Mouse (Mus musculus): ENCODE data around the gene Olfr168. TPM values are rescaled to one million over a fixed set of nuclear protein-coding genes. Genes with fewer than 3 reads are reported as not detected.
"Not testable (repeated sequence)": the region's sequence is repeated elsewhere in the genome, so short reads cannot be mapped to it uniquely, and the experiment has no call there.

The Olfr168 gene
- total RNA-seq (2021): not detected
- long read RNA-seq, experiment 1: 0 reads
- long read RNA-seq, experiment 2: 0 reads

GRCm38 (mm10) chr16:19535455-19535854 lies at the start of gene Olfr168:
TSS of gene Olfr168 (minus strand) at chr16:19535555.
- no peak for DNase-seq

- not testable (repeated sequence) for DNase-seq
These were observed 36.4 kb upstream of the Olfr168 start, which contains the start of gene Olfr169 for GRCm38 (mm10) chr16:19571709-19572108. TSS of gene Olfr169 (minus strand) at chr16:19571809.

GRCm38 (mm10) chr16:19553429-19553828 lies 18.1 kb upstream of the Olfr168 start:
- not testable (repeated sequence) for DNase-seq

GRCm38 (mm10) chr16:19552246-19552645 lies 16.9 kb upstream of the Olfr168 start:
- DNase-seq: not testable (repeated sequence)

- no peak for DNase-seq
These were observed 13.2 kb downstream of the Olfr168 start, which contains the start of gene Olfr167 for GRCm38 (mm10) chr16:19522166-19522565. TSS of gene Olfr167 (minus strand) at chr16:19522266.

GRCm38 (mm10) chr16:19483394-19483793 lies 52.0 kb downstream of the Olfr168 start, which contains the start of gene Olfr166:
TSS of gene Olfr166 (plus strand) at chr16:19483694.
- no peak for DNase-seq

Other genes with a start within 250 kb of the Olfr168 start
- gene Olfr164, start 221.5 kb downstream of the Olfr168 start, total RNA-seq (2021): not detected
- not detected for gene Olfr165, start 112.4 kb downstream of the Olfr168 start, total RNA-seq (2021)
- gene Olfr166, start 51.9 kb downstream of the Olfr168 start, total RNA-seq (2021): not detected
- not detected for gene Olfr167, start 13.3 kb downstream of the Olfr168 start, total RNA-seq (2021)
- not detected for gene Olfr169, start 36.3 kb upstream of the Olfr168 start, total RNA-seq (2021)
- gene Olfr170, start 76.3 kb upstream of the Olfr168 start, total RNA-seq (2021): not detected
- not detected for gene Olfr171, start 94.4 kb upstream of the Olfr168 start, total RNA-seq (2021)
- gene Lamp3, start 170.8 kb upstream of the Olfr168 start, total RNA-seq (2021): under 1 TPM in 1 of 2 experiments, not detected in 1; 0.09 TPM
- gene B3gnt5, start 224.7 kb upstream of the Olfr168 start, total RNA-seq (2021): 1 to 10 TPM; 3.0 to 3.4 TPM